Mouse (Mus musculus) ES-E14 (cell line): ENCODE measurements at regions not wholly inside any gene's neighbourhood (a gene's known extent, or its start where the extent isn't known, plus 50 kb on each side); places are given as distances from the start of the nearest gene placed in this dataset.

Experiments used
- DNase-seq: peaks from one replicate; pipeline ENCODE4 v3.0.0-alpha.2; 2013; ENCODE audit warnings: low read depth, low spot score
- H3K27ac ChIP-seq: 2 replicates; pipeline ENCODE4 v1.5.1; 2012; ENCODE audit warnings: low read depth, mild to moderate bottlenecking, low read length, moderate library complexity, mixed read lengths; ENCODE audit not compliant: poor library complexity, insufficient read depth, severe bottlenecking
- H3K36me3 ChIP-seq: 2 replicates; pipeline ENCODE4 v1.6.1; 2012; ENCODE audit warnings: mild to moderate bottlenecking, low read length, moderate library complexity, mixed read lengths; ENCODE audit not compliant: control insufficient read depth, poor library complexity, insufficient read depth, severe bottlenecking
- H3K4me1 ChIP-seq, 2 experiments: fragments of 150-350 bp in 1 of 2; sonication (generic) in 1 of 2; 2 replicates each; pipeline ENCODE4 v1.6.1; 2012; ENCODE audit warnings: low read length in 2 of 2, mild to moderate bottlenecking in 1 of 2, mixed read lengths in 1 of 2; ENCODE audit not compliant: control insufficient read depth in 2 of 2, insufficient read depth in 2 of 2, poor library complexity in 1 of 2
- H3K4me3 ChIP-seq, 2 experiments: fragments of 150-350 bp in 1 of 2; sonication (generic) in 1 of 2; 2 replicates each; pipeline ENCODE4 v1.5.1; 2012; ENCODE audit warnings: low read length in 2 of 2, low read depth in 1 of 2, mild to moderate bottlenecking in 1 of 2, mixed read lengths in 1 of 2; ENCODE audit not compliant: insufficient read depth in 1 of 2, poor library complexity in 1 of 2, severe bottlenecking in 1 of 2
- H3K9ac ChIP-seq: 2 replicates; pipeline ENCODE4 v1.6.1; 2012; ENCODE audit warnings: low read depth, mild to moderate bottlenecking, low read length, mixed read lengths; ENCODE audit not compliant: poor library complexity, insufficient read depth, severe bottlenecking
- H3K9me3 ChIP-seq: fragments of 150-350 bp; sonication (generic); 2 replicates; pipeline ENCODE4 v1.6.1; 2012; ENCODE audit warnings: low read depth, mild to moderate bottlenecking, low read length; ENCODE audit not compliant: control insufficient read depth, insufficient read depth
- CHD2 ChIP-seq: IDR thresholded peaks from 2 replicates; pipeline ENCODE4 v1.6.1; 2014; ENCODE audit warnings: mild to moderate bottlenecking, low read depth, low read length, inconsistent platforms
- HCFC1 ChIP-seq: IDR thresholded peaks from 2 replicates; pipeline ENCODE4 v1.6.1; 2012; ENCODE audit warnings: low read length, inconsistent platforms, borderline replicate concordance; ENCODE audit not compliant: insufficient read depth
- MAFK ChIP-seq: IDR thresholded peaks from 2 replicates; pipeline ENCODE4 v1.6.1; 2014; ENCODE audit warnings: mild to moderate bottlenecking, low read depth, low read length, inconsistent platforms; ENCODE audit not compliant: insufficient read depth
- ZC3H11A ChIP-seq: IDR thresholded peaks from 2 replicates; pipeline ENCODE4 v1.6.1; 2012; ENCODE audit warnings: low read depth, mild to moderate bottlenecking, inconsistent platforms, low read length, borderline replicate concordance
- ZNF384 ChIP-seq: IDR thresholded peaks from 2 replicates; pipeline ENCODE4 v1.6.1; 2012; ENCODE audit warnings: low read depth, low read length, inconsistent platforms
- in situ Hi-C, 2 experiments: fragments of 600-800 bp; cut with MboI; formaldehyde crosslinking; loops; one replicate each; pipeline ENCODE4 v1.15.1; 2025; ENCODE audit warnings: low sequenced_read_pairs in 2 of 2, inconsistent platforms in 1 of 2; ENCODE audit not compliant: unreplicated experiment in 2 of 2

- Histone ChIP-seq H3K36me3 (no peaks in the 10 kb centered on the region), H3K27ac (no peak overlapping the region), H3K4me3 (no peak overlapping the region), H3K4me1 (no peaks in the 10 kb centered on the region), H3K9me3 (no peaks in the 10 kb centered on the region), H3K9ac (no peak overlapping the region)
- in situ Hi-C loops: no loop called here
- TF ChIP-seq CHD2 (no peak), ZC3H11A (no peak), HCFC1 (no peak), MAFK (no peak), ZNF384 (no peak)
- no peak for DNase-seq
Measured at GRCm38 (mm10) chr4:52733141-52733540, 81.3 kb upstream of the Olfr275 start.

- DNase-seq: no peak
- Histone ChIP-seq H3K9ac (no peak overlapping the region), H3K9me3 (no peaks in the 10 kb centered on the region), H3K36me3 (no peaks in the 10 kb centered on the region), H3K4me3 (no peak overlapping the region), H3K27ac (no peak overlapping the region), H3K4me1 (no peaks in the 10 kb centered on the region)
- in situ Hi-C loops: no loop called here
- TF ChIP-seq HCFC1: no peak
- no peak for TF ChIP-seq ZNF384
Measured at GRCm38 (mm10) chr4:52739543-52740474, 74.6 kb upstream of the Olfr275 start.

GRCm38 (mm10) chr4:52752838-52753509 lies 61.4 kb upstream of the Olfr275 start:
- Histone ChIP-seq H3K4me1 (no peaks in the 10 kb centered on the region), H3K9ac (no peak overlapping the region), H3K27ac (no peak overlapping the region), H3K36me3 (no peaks in the 10 kb centered on the region), H3K9me3 (no peaks in the 10 kb centered on the region), H3K4me3 (no peak overlapping the region)
- in situ Hi-C loops: no loop called here
- TF ChIP-seq ZC3H11A (no peak), MAFK (no peak), CHD2 (no peak), ZNF384 (no peak), HCFC1 (no peak)
- DNase-seq: no peak
